Mouse (Mus musculus): ENCODE measurements around the gene Kcnc3. TPM values are rescaled to one million over a fixed set of nuclear protein-coding genes. Genes with fewer than 3 reads are reported as not detected.

Gene Kcnc3
- polyA plus RNA-seq, 1 experiment from 2014 or later: 2.3 TPM

DNA sequence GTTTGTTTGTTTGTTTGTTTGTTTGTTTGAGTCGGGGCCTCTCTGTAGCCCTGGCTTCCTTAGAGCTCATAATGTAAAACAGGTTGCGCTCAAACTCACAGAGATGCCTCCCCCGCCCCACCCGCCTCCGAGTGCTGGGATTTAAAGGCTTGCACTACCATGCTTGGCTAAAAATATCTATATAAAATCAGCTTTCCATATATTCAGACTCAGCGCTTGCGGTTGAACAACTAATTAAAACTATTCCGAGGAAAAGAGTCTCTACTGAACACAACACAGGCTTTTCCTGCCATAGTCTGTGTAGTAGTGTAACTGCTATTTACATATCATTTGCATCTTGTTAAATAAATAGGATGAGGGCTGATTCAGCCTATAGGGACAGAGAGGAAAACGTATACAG is 46.2 kb downstream of the Kcnc3 start:
- no peak for ATAC-seq (ENCODE audit: low FRiP score, low read depth)
- H3K36me3 ChIP-seq: no peaks in the 10 kb centered on the region
- no peak overlapping the region for H3K4me3 ChIP-seq
- no peaks in the 10 kb centered on the region for H3K9me3 ChIP-seq
- H3K9ac ChIP-seq (replicated peaks): no peak overlapping the region
- no peak overlapping the region for H3K4me2 ChIP-seq (replicated peaks)
- peaks cover 75% of the 10 kb centered on the region for H3K27me3 ChIP-seq
- H3K27ac ChIP-seq (replicated peaks): no peak overlapping the region
- 85% methylated on average over 9 of the region's 9 CpGs for WGBS
- H3K4me1 ChIP-seq: 0 out of 2 replicates have a peak, but pooled peaks cover 14% of the 10 kb centered on the region

- ATAC-seq (ENCODE audit: low FRiP score, low read depth): no peak
- WGBS: 4% methylated on average over 16 of the region's 16 CpGs
Measured at GRCm38 (mm10) chr7:44638663-44639062, 48.2 kb downstream of the Kcnc3 start.

DNA sequence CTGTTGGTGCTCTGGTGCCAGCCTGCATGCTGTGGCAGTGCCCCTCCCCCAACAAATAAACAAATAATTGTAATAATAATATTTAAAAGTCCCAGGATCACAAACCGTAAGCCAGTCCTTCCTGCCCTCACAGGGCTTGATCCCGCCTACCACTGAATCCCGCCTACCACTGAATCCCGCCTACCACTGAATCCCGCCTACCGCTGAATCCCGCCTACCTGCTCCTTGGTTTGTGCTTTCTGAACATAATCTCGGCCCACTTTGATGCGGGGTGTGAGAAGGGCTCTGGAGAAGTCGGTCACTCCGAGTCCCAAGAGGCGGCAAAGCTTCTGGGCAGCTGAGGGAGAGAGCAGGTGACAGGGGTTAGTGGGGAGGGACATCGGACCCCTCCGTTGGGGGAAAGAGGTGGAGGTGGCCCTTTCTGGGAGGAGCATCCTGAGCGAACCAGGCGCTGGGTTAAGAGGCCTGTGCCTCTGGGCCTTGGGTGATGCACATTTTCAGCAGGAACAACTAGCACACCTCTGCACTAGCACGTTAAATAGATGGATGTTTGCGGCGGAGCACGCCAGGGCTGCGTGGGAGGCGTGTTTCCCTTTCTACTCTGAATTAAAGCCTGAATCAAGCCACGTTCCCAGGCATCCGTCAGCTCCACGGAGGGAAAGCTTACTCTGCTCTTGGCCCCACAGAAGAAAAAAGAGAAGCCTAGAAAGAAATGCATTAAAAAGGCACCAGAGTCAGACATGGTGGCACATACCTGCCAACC is 50.6 kb downstream of the Kcnc3 start:
- Histone ChIP-seq H3K4me3 (no peak overlapping the region), H3K27ac (replicated peaks) (no peak overlapping the region), H3K9me3 (no peaks in the 10 kb centered on the region), H3K27me3 (peaks cover 86% of the 10 kb centered on the region), H3K4me1 (0 out of 2 replicates have a peak, but pooled peaks cover 14% of the 10 kb centered on the region), H3K4me2 (replicated peaks) (peak overlapping the region; percentile 21; the same call in 1 of the 2 replicates), H3K9ac (replicated peaks) (no peak overlapping the region), H3K36me3 (no peaks in the 10 kb centered on the region)
- WGBS: 22% methylated on average over 25 of the region's 25 CpGs
- ATAC-seq (ENCODE audit: low FRiP score, low read depth): no peak

More at GRCm38 (mm10) chr7:44638663-44639062, 48.2 kb downstream of the Kcnc3 start:
- Histone ChIP-seq H3K36me3 (no peaks in the 10 kb centered on the region), H3K4me2 (replicated peaks) (peak overlapping the region; percentile 38), H3K4me3 (peak overlapping the region; percentile 4; the same call in 1 of the 2 replicates), H3K27ac (replicated peaks) (no peak overlapping the region), H3K27me3 (peaks cover 78% of the 10 kb centered on the region), H3K4me1 (0 out of 2 replicates have a peak, but pooled peaks cover 14% of the 10 kb centered on the region), H3K9ac (replicated peaks) (no peak overlapping the region), H3K9me3 (no peaks in the 10 kb centered on the region)

- 36% methylated on average over 8 of the region's 8 CpGs for WGBS
- Histone ChIP-seq H3K27me3 (peaks cover 83% of the 10 kb centered on the region), H3K9ac (replicated peaks) (no peak overlapping the region), H3K4me3 (no peak overlapping the region), H3K4me1 (0 out of 2 replicates have a peak, but pooled peaks cover 14% of the 10 kb centered on the region), H3K4me2 (replicated peaks) (no peak overlapping the region), H3K9me3 (no peaks in the 10 kb centered on the region), H3K36me3 (no peaks in the 10 kb centered on the region), H3K27ac (replicated peaks) (no peak overlapping the region)
- ATAC-seq (ENCODE audit: low FRiP score, low read depth): no peak
Measured at GRCm38 (mm10) chr7:44641887-44642286, 51.4 kb downstream of the Kcnc3 start.

- Histone ChIP-seq H3K4me1 (0 out of 2 replicates have a peak, but pooled peaks cover 5% of the 10 kb centered on the region), H3K27ac (replicated peaks) (no peak overlapping the region), H3K36me3 (no peaks in the 10 kb centered on the region), H3K4me2 (replicated peaks) (no peak overlapping the region), H3K27me3 (peaks cover 59% of the 10 kb centered on the region), H3K9ac (replicated peaks) (no peak overlapping the region), H3K4me3 (no peak overlapping the region), H3K9me3 (no peaks in the 10 kb centered on the region)
- 88% methylated on average over 5 of the region's 5 CpGs for WGBS
- no peak for ATAC-seq (ENCODE audit: low FRiP score, low read depth)
Measured at GRCm38 (mm10) chr7:44645256-44645655, 54.8 kb downstream of the Kcnc3 start.

- no peak for ATAC-seq (ENCODE audit: low FRiP score, low read depth)
- Histone ChIP-seq H3K27ac (replicated peaks) (no peak overlapping the region), H3K4me3 (no peak overlapping the region), H3K36me3 (no peaks in the 10 kb centered on the region), H3K4me1 (0 out of 2 replicates have a peak, but pooled peaks cover 3% of the 10 kb centered on the region), H3K9me3 (no peaks in the 10 kb centered on the region), H3K27me3 (peaks cover 52% of the 10 kb centered on the region), H3K9ac (replicated peaks) (no peak overlapping the region), H3K4me2 (replicated peaks) (no peak overlapping the region)
- 22% methylated on average over 15 of the region's 15 CpGs for WGBS
Measured at GRCm38 (mm10) chr7:44645951-44646350, 55.5 kb downstream of the Kcnc3 start.

DNA sequence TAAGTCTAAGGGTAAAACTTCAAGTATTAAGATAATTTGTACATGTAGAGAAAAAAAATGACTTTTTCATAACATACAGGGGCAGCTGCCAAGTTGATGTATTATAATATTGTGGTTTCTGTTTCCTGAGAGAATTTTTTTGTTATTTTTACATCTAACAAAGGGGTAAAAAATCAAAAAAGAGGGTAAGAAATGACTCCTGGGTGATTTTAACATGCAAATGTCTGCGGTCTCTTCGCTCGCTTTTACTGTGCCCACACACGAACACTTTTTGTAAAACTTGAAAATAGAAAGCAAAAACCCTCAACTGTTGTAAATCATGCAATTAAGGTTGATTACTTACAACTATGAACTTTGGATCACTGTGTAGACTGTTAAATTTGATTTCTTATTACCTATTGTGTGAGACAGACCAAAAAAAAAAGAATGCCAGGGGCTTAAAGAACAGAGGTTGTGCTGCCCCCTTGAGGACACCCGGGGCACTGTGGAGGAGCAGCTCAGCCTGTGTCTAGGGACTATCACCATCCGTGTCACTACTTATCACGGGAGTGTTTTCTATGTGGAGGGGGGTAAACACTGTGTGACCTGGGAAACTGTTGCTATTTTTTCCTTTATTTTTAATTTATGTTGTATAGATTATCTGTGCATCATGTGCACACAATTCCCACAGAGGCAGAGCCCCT is 56.7 kb downstream of the Kcnc3 start:
- Histone ChIP-seq H3K4me3 (no peak overlapping the region), H3K27ac (replicated peaks) (no peak overlapping the region), H3K9me3 (no peaks in the 10 kb centered on the region), H3K27me3 (peaks cover 46% of the 10 kb centered on the region), H3K36me3 (no peaks in the 10 kb centered on the region), H3K4me1 (no peaks in the 10 kb centered on the region), H3K4me2 (replicated peaks) (no peak overlapping the region), H3K9ac (replicated peaks) (no peak overlapping the region)
- no peak for ATAC-seq (ENCODE audit: low FRiP score, low read depth)
- 54% methylated on average over 7 of the region's 7 CpGs for WGBS

- H3K27me3 ChIP-seq: peaks cover 49% of the 10 kb centered on the region
- H3K36me3 ChIP-seq: no peaks in the 10 kb centered on the region
- no peaks in the 10 kb centered on the region for H3K9me3 ChIP-seq
- WGBS: 79% methylated on average over 10 of the region's 10 CpGs
- H3K27ac ChIP-seq (replicated peaks): no peak overlapping the region
- no peak overlapping the region for H3K9ac ChIP-seq (replicated peaks)
- no peak overlapping the region for H3K4me2 ChIP-seq (replicated peaks)
- ATAC-seq (ENCODE audit: low FRiP score, low read depth): no peak
- H3K4me3 ChIP-seq: no peak overlapping the region
- H3K4me1 ChIP-seq: no peaks in the 10 kb centered on the region
Measured at GRCm38 (mm10) chr7:44647729-44648128, 57.3 kb downstream of the Kcnc3 start.

DNA sequence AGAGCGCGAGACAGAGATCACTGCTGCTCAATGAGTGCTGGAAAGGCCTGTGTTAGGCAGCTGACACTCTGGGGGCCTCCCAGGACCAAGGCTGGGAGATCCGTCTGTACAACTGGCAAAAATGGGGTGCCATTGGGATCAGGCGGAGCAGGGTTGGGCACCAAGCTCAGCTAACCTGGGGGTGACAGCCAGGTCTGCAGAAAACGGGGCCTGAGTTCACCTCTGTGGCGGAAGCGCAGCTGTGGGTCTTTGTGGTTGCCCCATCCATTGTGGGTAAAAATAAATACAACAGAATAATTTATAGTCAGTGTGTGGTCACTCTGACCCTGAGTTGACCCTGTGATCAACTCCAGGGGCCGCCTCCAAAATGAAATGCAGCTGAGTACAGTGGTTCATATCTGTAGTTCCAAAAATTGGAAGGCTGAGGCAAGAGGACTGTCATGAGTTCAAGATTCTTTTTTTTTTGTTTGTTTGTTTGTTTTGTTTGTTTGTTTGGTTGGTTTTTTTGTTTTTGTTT is 58.7 kb downstream of the Kcnc3 start:
- ATAC-seq (ENCODE audit: low FRiP score, low read depth): no peak
- no peak overlapping the region for H3K4me3 ChIP-seq
- no peaks in the 10 kb centered on the region for H3K36me3 ChIP-seq
- peaks cover 37% of the 10 kb centered on the region for H3K27me3 ChIP-seq
- WGBS: 77% methylated on average over 8 of the region's 8 CpGs
- no peak overlapping the region for H3K4me2 ChIP-seq (replicated peaks)
- H3K9ac ChIP-seq (replicated peaks): no peak overlapping the region
- H3K27ac ChIP-seq (replicated peaks): no peak overlapping the region
- no peaks in the 10 kb centered on the region for H3K4me1 ChIP-seq
- H3K9me3 ChIP-seq: no peaks in the 10 kb centered on the region

DNA sequence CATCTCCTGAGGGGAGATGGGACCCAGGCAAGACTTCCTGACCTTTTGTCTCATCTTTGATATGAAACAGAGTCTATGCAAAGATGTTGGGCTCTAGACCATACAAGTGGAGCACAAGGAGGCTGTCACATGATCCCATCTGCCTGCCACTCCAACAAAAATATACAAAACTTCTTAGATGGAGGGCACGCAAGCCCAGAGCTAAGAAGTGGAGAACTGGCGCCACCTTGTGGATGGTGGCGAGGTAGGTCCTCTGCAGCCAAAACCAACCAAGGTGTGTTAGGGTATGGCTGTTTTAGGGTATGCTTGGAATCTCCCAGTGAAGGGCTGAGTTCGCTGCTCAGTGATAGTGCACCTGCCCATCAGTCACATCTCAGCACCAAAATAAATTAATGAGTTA is 59.5 kb downstream of the Kcnc3 start:
- Histone ChIP-seq H3K9ac (replicated peaks) (no peak overlapping the region), H3K9me3 (no peaks in the 10 kb centered on the region), H3K4me2 (replicated peaks) (no peak overlapping the region), H3K4me1 (no peaks in the 10 kb centered on the region), H3K36me3 (no peaks in the 10 kb centered on the region), H3K27me3 (peaks cover 28% of the 10 kb centered on the region), H3K27ac (replicated peaks) (no peak overlapping the region), H3K4me3 (no peak overlapping the region)
- 15% methylated on average over 4 of the region's 4 CpGs for WGBS
- no peak for ATAC-seq (ENCODE audit: low FRiP score, low read depth)

DNA sequence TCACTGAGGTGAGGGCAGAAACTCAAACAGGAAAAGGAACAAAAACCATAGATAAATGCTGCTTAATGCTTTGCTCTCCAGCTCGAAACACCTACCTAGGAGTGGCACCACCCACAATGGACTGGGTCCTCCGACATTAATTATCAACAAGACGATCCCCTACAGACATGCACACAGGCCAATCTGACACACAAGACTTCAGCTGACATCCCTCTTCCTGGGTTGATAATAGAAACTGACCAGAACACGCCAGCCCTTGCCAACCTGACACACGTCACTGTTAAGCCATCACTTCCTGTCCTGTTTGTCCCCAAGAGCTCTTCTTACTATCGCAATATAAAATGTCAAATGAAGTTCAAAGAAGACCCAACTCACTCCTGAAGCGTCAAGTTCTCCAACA is 61.0 kb downstream of the Kcnc3 start:
- Histone ChIP-seq H3K9me3 (no peaks in the 10 kb centered on the region), H3K9ac (replicated peaks) (no peak overlapping the region), H3K4me3 (no peak overlapping the region), H3K27ac (replicated peaks) (no peak overlapping the region), H3K4me1 (no peaks in the 10 kb centered on the region), H3K4me2 (replicated peaks) (no peak overlapping the region), H3K27me3 (peaks cover 16% of the 10 kb centered on the region; the same call in 1 of the 2 replicates), H3K36me3 (no peaks in the 10 kb centered on the region)
- 79% methylated on average over 7 of the region's 7 CpGs for WGBS
- no peak for ATAC-seq (ENCODE audit: low FRiP score, low read depth)

- no peaks in the 10 kb centered on the region for H3K9me3 ChIP-seq
- H3K27me3 ChIP-seq: peaks cover 9% of the 10 kb centered on the region; the same call in 1 of the 2 replicates
- H3K9ac ChIP-seq (replicated peaks): no peak overlapping the region
- no peak overlapping the region for H3K4me3 ChIP-seq
- ATAC-seq (ENCODE audit: low FRiP score, low read depth): no peak
- 47% methylated on average over 8 of the region's 8 CpGs for WGBS
- no peak overlapping the region for H3K27ac ChIP-seq (replicated peaks)
- no peak overlapping the region for H3K4me2 ChIP-seq (replicated peaks)
- H3K4me1 ChIP-seq: no peaks in the 10 kb centered on the region
- no peaks in the 10 kb centered on the region for H3K36me3 ChIP-seq
Measured at GRCm38 (mm10) chr7:44653773-44654172, 63.3 kb downstream of the Kcnc3 start.
